Mouse (Mus musculus) forebrain, postnatal 0 days (tissue): ENCODE data around the gene Bend3. TPM values are rescaled to one million over a fixed set of nuclear protein-coding genes. Genes with fewer than 3 reads are reported as not detected.

Experiments used
- ATAC-seq: fragments of 200-750 bp; cut with Nextera tagmentation; 2 replicates; pipeline ENCODE4 v1.8.0; 2017; ENCODE audit warnings: mild to moderate bottlenecking, moderate library complexity
- DNase-seq: peaks from one replicate; pipeline ENCODE4 v3.0.0-alpha.2; 2015
- H3K27ac ChIP-seq: fragments of 300-500 bp; sonication (generic); 2 replicates; pipeline ENCODE4 v1.5.1; 2014; ENCODE audit warnings: low read depth, mild to moderate bottlenecking, antibody characterized with exemption, low read length, moderate library complexity, mixed read lengths
- H3K27me3 ChIP-seq: fragments of 300-500 bp; sonication (generic); 2 replicates; pipeline ENCODE4 v1.6.1; 2014; ENCODE audit warnings: mild to moderate bottlenecking, low read length, mixed read lengths; ENCODE audit not compliant: insufficient read depth
- H3K36me3 ChIP-seq: fragments of 300-500 bp; sonication (generic); 2 replicates; pipeline ENCODE4 v1.6.1; 2014; ENCODE audit warnings: mild to moderate bottlenecking, moderate library complexity; ENCODE audit not compliant: insufficient read depth
- H3K4me1 ChIP-seq: fragments of 300-500 bp; sonication (generic); 2 replicates; pipeline ENCODE4 v1.6.1; 2014; ENCODE audit warnings: antibody characterized with exemption; ENCODE audit not compliant: insufficient read depth
- H3K4me2 ChIP-seq: fragments of 300-500 bp; sonication (generic); 2 replicates; pipeline ENCODE4 v1.6.1; 2014; ENCODE audit warnings: low read depth, mild to moderate bottlenecking, moderate library complexity
- H3K4me3 ChIP-seq: fragments of 300-500 bp; sonication (generic); 2 replicates; pipeline ENCODE4 v1.5.1; 2014; ENCODE audit warnings: low read depth, low read length, mixed read lengths
- H3K9ac ChIP-seq: fragments of 300-500 bp; sonication (generic); 2 replicates; pipeline ENCODE4 v1.6.1; 2014; ENCODE audit warnings: mild to moderate bottlenecking
- H3K9me3 ChIP-seq: fragments of 300-500 bp; sonication (generic); 2 replicates; pipeline ENCODE4 v1.6.1; 2016; ENCODE audit warnings: low read length
- CTCF ChIP-seq: sonication (generic); IDR thresholded peaks from 2 replicates; pipeline ENCODE4 v1.5.1; 2016; ENCODE audit warnings: antibody characterized with exemption, control low read depth, low read depth
- WGBS: fragments of 180-500 bp; shearing (Covaris S2); extraction: QIAGEN DNeasy Blood & Tissue Kit; methylation state at CpG from one replicate; pipeline ENCODE4 v1.1.7; 2014; 5-methylcytosine and 5-hydroxymethylcytosine counted together
- polyA plus RNA-seq: library from polyadenylated mRNA; unstranded; fragments of >200 nt; fragmentation: Nextera tagmentation; extraction: Ambion mirVana; gene quantifications from 2 replicates; pipeline ENCODE4 v1.2.1, GENCODE M21; 2015
- total RNA-seq: library from RNA; depleted of rRNA; stranded (reverse); fragments of >200 nt; gene quantifications from 2 replicates; pipeline ENCODE4 v1.2.3, GENCODE M21; 2014

Gene Bend3
- total and polyA plus RNA-seq, 2 experiments from 2014 or later = 2.2 to 11.1 TPM

DNA sequence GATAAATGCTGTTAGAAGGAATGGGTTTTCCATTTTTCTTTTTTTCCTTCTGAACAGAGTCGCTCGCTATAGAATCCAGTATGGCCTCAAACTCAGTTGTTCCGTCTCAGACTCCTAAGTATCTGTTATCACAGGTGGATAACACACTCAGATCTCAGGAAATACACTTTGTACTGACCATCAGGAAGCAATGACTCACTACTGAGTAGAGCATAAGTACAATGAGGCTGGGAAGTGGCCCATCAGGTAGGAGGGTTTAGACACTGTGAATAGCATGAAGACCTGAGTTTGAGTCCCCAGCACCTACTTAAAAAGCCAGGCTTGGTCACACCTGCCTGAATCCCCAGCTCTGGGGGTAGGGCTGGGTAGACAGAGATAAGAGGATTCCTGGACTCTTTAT is 30.0 kb upstream of the Bend3 start:
- no peak for DNase-seq

GRCm38 (mm10) chr10:43451848-43452662 is 26.6 kb upstream of the Bend3 start:
- Histone ChIP-seq H3K4me1 (0 out of 2 replicates have a peak, but pooled peaks cover 2% of the 10 kb centered on the region), H3K27me3 (no peaks in the 10 kb centered on the region), H3K36me3 (no peaks in the 10 kb centered on the region), H3K9ac (no peak overlapping the region), H3K4me3 (peak overlapping the region; percentile 4; the same call in 1 of the 2 replicates), H3K27ac (no peak overlapping the region), H3K9me3 (no peaks in the 10 kb centered on the region), H3K4me2 (peak overlapping the region; percentile 26)
- TF ChIP-seq CTCF = peak; percentile 85
- DNase-seq = peak; percentile 84
- peak; percentile 93 for ATAC-seq
- 22% methylated on average over 16 of the region's 16 CpGs for WGBS

More for the DNA sequence above, 30.0 kb upstream of the Bend3 start:
- TF ChIP-seq CTCF = no peak
- no peak for ATAC-seq
- Histone ChIP-seq H3K4me1 (0 out of 2 replicates have a peak, but pooled peaks cover 2% of the 10 kb centered on the region), H3K4me3 (no peak overlapping the region), H3K9me3 (no peaks in the 10 kb centered on the region), H3K27me3 (no peaks in the 10 kb centered on the region), H3K27ac (no peak overlapping the region), H3K9ac (no peak overlapping the region), H3K4me2 (no peak overlapping the region), H3K36me3 (no peaks in the 10 kb centered on the region)
- 94% methylated on average over 3 of the region's 3 CpGs for WGBS

DNA sequence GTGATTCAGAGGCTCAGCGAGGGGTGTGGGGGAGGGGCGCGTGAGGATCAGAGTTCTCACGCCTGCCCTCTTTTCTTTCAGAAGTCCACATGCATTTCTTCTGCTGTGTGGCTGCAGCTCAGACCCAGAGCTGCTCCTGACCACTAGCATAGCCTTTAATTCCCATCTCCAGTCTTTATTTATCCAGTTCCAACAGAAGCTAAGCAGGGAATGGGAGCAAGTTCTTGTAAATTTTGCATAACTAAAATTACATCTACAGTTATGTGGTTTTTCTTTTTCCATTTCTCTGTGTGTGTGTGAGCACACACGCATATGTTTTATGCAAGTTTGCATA is 26.0 kb upstream of the Bend3 start:
- WGBS = 16% methylated on average over 5 of the region's 5 CpGs
- DNase-seq (no peak), ATAC-seq (no peak)
- H3K4me2 ChIP-seq = peak overlapping the region; percentile 26
- no peak overlapping the region for H3K9ac ChIP-seq
- 0 out of 2 replicates have a peak, but pooled peaks cover 2% of the 10 kb centered on the region for H3K4me1 ChIP-seq
- TF ChIP-seq CTCF = no peak
- H3K9me3 ChIP-seq = no peaks in the 10 kb centered on the region
- no peaks in the 10 kb centered on the region for H3K27me3 ChIP-seq
- H3K4me3 ChIP-seq = no peak overlapping the region
- no peaks in the 10 kb centered on the region for H3K36me3 ChIP-seq
- H3K27ac ChIP-seq = no peak overlapping the region

- no peak overlapping the region for H3K9ac ChIP-seq
- H3K4me1 ChIP-seq = 0 out of 2 replicates have a peak, but pooled peaks cover 2% of the 10 kb centered on the region
- TF ChIP-seq CTCF = no peak
- H3K4me2 ChIP-seq = no peak overlapping the region
- H3K36me3 ChIP-seq = no peaks in the 10 kb centered on the region
- 93% methylated on average over 1 of the region's 1 CpGs for WGBS
- H3K9me3 ChIP-seq = no peaks in the 10 kb centered on the region
- no peak for ATAC-seq
- DNase-seq = no peak
- no peaks in the 10 kb centered on the region for H3K27me3 ChIP-seq
- H3K27ac ChIP-seq = no peak overlapping the region
- H3K4me3 ChIP-seq = no peak overlapping the region
These were observed 24.4 kb upstream of the Bend3 start for GRCm38 (mm10) chr10:43454219-43454618.

DNA sequence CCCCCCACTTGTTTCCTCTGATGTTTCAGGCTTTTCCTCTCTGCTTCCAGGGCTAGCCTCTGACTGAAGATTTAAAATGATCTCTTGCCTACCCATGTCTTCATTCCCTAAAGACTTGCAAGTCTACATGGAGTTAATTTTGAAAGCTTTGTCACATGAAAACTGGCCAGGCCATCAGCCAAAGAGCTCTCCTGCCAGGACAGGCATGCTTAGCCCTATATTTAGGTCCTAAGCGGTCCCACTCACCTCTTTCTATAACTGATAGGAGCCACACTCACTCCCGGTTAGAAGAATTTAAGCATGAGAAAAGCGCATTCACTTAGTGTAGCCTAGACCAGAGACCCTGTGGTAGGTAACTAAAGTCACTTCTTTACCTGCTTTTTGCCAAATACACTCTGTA is 24.0 kb upstream of the Bend3 start:
- no peak overlapping the region for H3K9ac ChIP-seq
- no peak overlapping the region for H3K27ac ChIP-seq
- no peak overlapping the region for H3K4me2 ChIP-seq
- no peak for TF ChIP-seq CTCF
- 94% methylated on average over 3 of the region's 3 CpGs for WGBS
- H3K4me1 ChIP-seq = 0 out of 2 replicates have a peak, but pooled peaks cover 2% of the 10 kb centered on the region
- no peak for DNase-seq
- H3K4me3 ChIP-seq = no peak overlapping the region
- ATAC-seq = no peak
- no peaks in the 10 kb centered on the region for H3K36me3 ChIP-seq
- no peaks in the 10 kb centered on the region for H3K9me3 ChIP-seq
- no peaks in the 10 kb centered on the region for H3K27me3 ChIP-seq

GRCm38 (mm10) chr10:43462821-43463220 is 15.8 kb upstream of the Bend3 start:
- ATAC-seq = no peak
- H3K9ac ChIP-seq = no peak overlapping the region
- H3K4me1 ChIP-seq = no peaks in the 10 kb centered on the region
- H3K36me3 ChIP-seq = no peaks in the 10 kb centered on the region
- H3K9me3 ChIP-seq = no peaks in the 10 kb centered on the region
- no peak overlapping the region for H3K27ac ChIP-seq
- TF ChIP-seq CTCF = no peak
- DNase-seq = no peak
- H3K4me2 ChIP-seq = no peak overlapping the region
- H3K27me3 ChIP-seq = no peaks in the 10 kb centered on the region
- no peak overlapping the region for H3K4me3 ChIP-seq
- 91% methylated on average over 5 of the region's 5 CpGs for WGBS

GRCm38 (mm10) chr10:43463227-43463626 is 15.4 kb upstream of the Bend3 start:
- TF ChIP-seq CTCF = no peak
- H3K9me3 ChIP-seq = no peaks in the 10 kb centered on the region
- no peak for ATAC-seq
- no peaks in the 10 kb centered on the region for H3K4me1 ChIP-seq
- H3K27me3 ChIP-seq = no peaks in the 10 kb centered on the region
- 90% methylated on average over 3 of the region's 3 CpGs for WGBS
- no peak overlapping the region for H3K27ac ChIP-seq
- DNase-seq = no peak
- H3K36me3 ChIP-seq = no peaks in the 10 kb centered on the region
- no peak overlapping the region for H3K4me2 ChIP-seq
- no peak overlapping the region for H3K9ac ChIP-seq
- H3K4me3 ChIP-seq = no peak overlapping the region
